In genomic region chr2:131253681-131254328, GRCm38 (mm10) we compare ENCODE assay signal across 1 mouse cellular context.
A peak's percentile ranks its signal among the peaks of the same experiment; 100 is the strongest.
TF ChIP-seq lines count a peak whose summit lies in the region.

No protein-coding gene starts in this region.

TF ChIP-seq in MEL, 35 proteins besides CTCF, POLR2A, EP300 and RAD21 (continued from another document):
- peak; percentile 52; the same call in 1 of the 2 replicates for TF ChIP-seq ZNF384 (IDR thresholded peaks at IDR 0.05; ENCODE audit: low read depth, low read length)
- TF ChIP-seq MXI1 (IDR thresholded peaks at IDR 0.05; ENCODE audit: low read depth, low read length), result peak; percentile 52; the same call in 1 of the 2 replicates
- TF ChIP-seq USF1 (IDR thresholded peaks at IDR 0.05; ENCODE audit: low read depth, low read length), result no peak
- TF ChIP-seq USF2 (IDR thresholded peaks at IDR 0.05; ENCODE audit: borderline replicate concordance in 1 of 2, insufficient read depth in 1 of 2, low read depth in 1 of 2, low read length in 2 of 2), result no peak
- no peak for TF ChIP-seq POLR2AphosphoS2 (IDR thresholded peaks at IDR 0.05; ENCODE audit: low read length)
- TF ChIP-seq CHD2 (IDR thresholded peaks at IDR 0.05; ENCODE audit: low read length), result no peak
- no peak for TF ChIP-seq NELFE (IDR thresholded peaks at IDR 0.05; ENCODE audit: low read depth, low read length)
- TF ChIP-seq ZMIZ1 (IDR thresholded peaks at IDR 0.05; ENCODE audit: low read depth, low read length), result no peak
- no peak for TF ChIP-seq NRF1 (IDR thresholded peaks at IDR 0.05; ENCODE audit: insufficient read depth, low read depth, low read length, poor library complexity, severe bottlenecking)
- peak; percentile 19; the same call in 1 of the 2 replicates for TF ChIP-seq MAFK (IDR thresholded peaks at IDR 0.05; ENCODE audit: borderline replicate concordance, low read depth, low read length)
- no peak for TF ChIP-seq JUND (IDR thresholded peaks at IDR 0.05; ENCODE audit: low read depth, low read length)
- peak; percentile 55; the same call in 1 of the 2 replicates for TF ChIP-seq MYC (IDR thresholded peaks at IDR 0.05; ENCODE audit: low read depth, low read length)
- peak; percentile 81 for TF ChIP-seq SIN3A (IDR thresholded peaks at IDR 0.05; ENCODE audit: low read length)
- peak; percentile 33; the same call in 1 of the 2 replicates for TF ChIP-seq BHLHE40 (IDR thresholded peaks at IDR 0.05; ENCODE audit: borderline replicate concordance, low read depth, low read length)
- no peak for TF ChIP-seq CHD1 (IDR thresholded peaks at IDR 0.05; ENCODE audit: low read depth, low read length)
- no peak for TF ChIP-seq MEF2A (IDR thresholded peaks at IDR 0.05; ENCODE audit: extremely low read depth, insufficient replicate concordance, low read depth, low read length, poor library complexity, severe bottlenecking)
- peak; percentile 44; the same call in 1 of the 2 replicates for TF ChIP-seq GABPA (IDR thresholded peaks at IDR 0.05; ENCODE audit: low read depth, low read length)
- TF ChIP-seq GATA1 (IDR thresholded peaks at IDR 0.05; ENCODE audit: low read depth, low read length), result peak; percentile 80
- TF ChIP-seq POLR2AphosphoS5 (IDR thresholded peaks at IDR 0.05; ENCODE audit: borderline replicate concordance, low read depth, low read length), result no peak
- TF ChIP-seq SMC3 (IDR thresholded peaks at IDR 0.05; ENCODE audit: low read depth, low read length), result peak; percentile 90
- peak; percentile 67; the same call in 1 of the 2 replicates for TF ChIP-seq MAZ (IDR thresholded peaks at IDR 0.05; ENCODE audit: low read depth, low read length)
- peak; percentile 30; the same call in 1 of the 2 replicates for TF ChIP-seq TAL1 (IDR thresholded peaks at IDR 0.05; ENCODE audit: low read length)
- TF ChIP-seq MYB (IDR thresholded peaks at IDR 0.05; ENCODE audit: low read depth, low read length), result 0 out of 2 replicates have a peak, but pooled peaks have one; percentile 31
- TF ChIP-seq TBP (IDR thresholded peaks at IDR 0.05; ENCODE audit: low read depth, low read length), result no peak
- peak; percentile 46; the same call in 1 of the 2 replicates for TF ChIP-seq RCOR1 (IDR thresholded peaks at IDR 0.05; ENCODE audit: low read depth, low read length)
- no peak for TF ChIP-seq MAX (IDR thresholded peaks at IDR 0.05; ENCODE audit: low read length)
- no peak for TF ChIP-seq UBTF (IDR thresholded peaks at IDR 0.05; ENCODE audit: borderline replicate concordance, insufficient read depth, low read depth, low read length)
- no peak for TF ChIP-seq ZKSCAN1 (IDR thresholded peaks at IDR 0.05; ENCODE audit: low read depth, low read length)
- peak; percentile 90 for TF ChIP-seq ZC3H11A (IDR thresholded peaks at IDR 0.05; ENCODE audit: low read depth, low read length)
- TF ChIP-seq ETS1 (IDR thresholded peaks at IDR 0.05; ENCODE audit: low read depth, low read length), result peak; percentile 68; the same call in 1 of the 2 replicates
